Mouse (Mus musculus) thymus, adult 2 months (tissue): ENCODE data around the gene Polr2h. TPM values are rescaled to one million over a fixed set of nuclear protein-coding genes. Genes with fewer than 3 reads are reported as not detected.

Source experiments
- DNase-seq: peaks from one replicate; pipeline ENCODE4 v3.0.0; 2021
- H3K27ac ChIP-seq: fragments of 200-500 bp; 2 replicates; pipeline ENCODE4 v1.5.1; 2012; ENCODE audit warnings: low read length, control low read depth; ENCODE audit not compliant: control insufficient read depth, insufficient read depth
- H3K27me3 ChIP-seq: fragments of 200-500 bp; 2 replicates; pipeline ENCODE4 v1.6.1; 2012; ENCODE audit warnings: mild to moderate bottlenecking, low read length, moderate library complexity, mixed read lengths; ENCODE audit not compliant: control insufficient read depth, insufficient read depth
- H3K36me3 ChIP-seq: fragments of 200-500 bp; 2 replicates; pipeline ENCODE4 v1.6.1; 2012; ENCODE audit warnings: mild to moderate bottlenecking, low read length, moderate library complexity; ENCODE audit not compliant: control insufficient read depth, insufficient read depth
- H3K4me1 ChIP-seq: fragments of 200-500 bp; replicated peaks from 2 replicates; pipeline ENCODE4 v1.6.1; 2012; ENCODE audit warnings: low read length; ENCODE audit not compliant: control insufficient read depth, insufficient read depth
- H3K4me3 ChIP-seq: fragments of 200-500 bp; 2 replicates; pipeline ENCODE4 v1.5.1; 2012; ENCODE audit warnings: mild to moderate bottlenecking, low read length, control low read depth, moderate library complexity; ENCODE audit not compliant: control insufficient read depth, insufficient read depth
- CTCF ChIP-seq: fragments of 200-500 bp; IDR thresholded peaks from 2 replicates; pipeline ENCODE4 v1.5.1; 2012; ENCODE audit warnings: mild to moderate bottlenecking, control low read depth, low read length, moderate library complexity, borderline replicate concordance; ENCODE audit not compliant: control insufficient read depth, poor library complexity, insufficient read depth; ENCODE audit errors: extremely low read depth
- POLR2A ChIP-seq: fragments of 200-500 bp; IDR thresholded peaks from 2 replicates; pipeline ENCODE4 v1.6.1; 2012; ENCODE audit warnings: mild to moderate bottlenecking, low read length, control low read depth, moderate library complexity; ENCODE audit not compliant: control insufficient read depth, poor library complexity, insufficient read depth; ENCODE audit errors: extremely low read depth
- WGBS: fragments of 180-500 bp; shearing (Covaris S2); methylation state at CpG from one replicate; pipeline ENCODE4 v1.1.7; 2018; 5-methylcytosine and 5-hydroxymethylcytosine counted together
- polyA plus RNA-seq: library from polyadenylated mRNA; depleted of rRNA; stranded (reverse); fragments of >200 nt; gene quantifications from 2 replicates; pipeline ENCODE4 v1.2.3, GENCODE M21; 2012

Gene Polr2h
- polyA plus RNA-seq, 1 experiment = 32.9 TPM

GRCm38 (mm10) chr16:20716841-20717180 lies 654 bp upstream of the Polr2h start:
- Histone ChIP-seq H3K4me3 (peak overlapping the region; percentile 67), H3K4me1 (peaks cover 17% of the 10 kb centered on the region), H3K36me3 (no peaks in the 10 kb centered on the region; the same call in 1 of the 2 replicates), H3K27ac (peak overlapping the region; percentile 66), H3K27me3 (no peaks in the 10 kb centered on the region)
- no peak for DNase-seq
- TF ChIP-seq CTCF (no peak), POLR2A (no peak)
- 4% methylated on average over 8 of the region's 8 CpGs for WGBS

DNA sequence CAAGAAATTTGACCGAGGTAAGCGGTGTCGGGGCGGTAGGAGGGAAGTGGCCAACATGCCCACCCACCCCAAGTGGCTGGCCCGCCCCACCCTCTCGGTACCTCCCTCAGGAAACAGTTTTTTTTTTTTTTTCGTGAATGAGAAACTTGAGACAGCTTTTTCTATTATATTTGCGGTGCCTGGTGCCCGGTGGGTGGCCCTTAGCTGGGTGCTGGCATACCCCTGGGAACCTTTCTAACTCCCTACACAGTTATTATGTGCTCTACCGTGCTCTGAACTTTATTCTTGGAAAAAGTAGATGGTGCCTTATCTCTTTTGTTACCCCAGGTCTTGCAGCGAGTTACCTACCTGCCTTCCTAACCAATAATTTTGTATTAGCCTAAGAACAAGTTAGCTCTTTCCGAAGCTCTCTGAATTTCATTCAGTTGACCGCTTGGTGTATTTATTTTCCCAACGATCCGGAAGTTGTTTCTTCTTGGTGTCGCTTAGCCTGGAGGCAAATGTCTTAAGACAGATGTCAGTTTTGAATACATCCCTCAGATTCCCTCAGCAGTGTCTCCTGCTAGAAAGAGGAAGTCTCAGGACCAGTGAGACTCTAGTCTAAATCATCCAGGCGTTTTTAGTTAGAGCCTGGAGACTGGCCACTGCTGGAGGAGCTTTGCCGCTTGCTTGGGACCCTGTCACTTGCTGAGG lies 659 bp downstream of the Polr2h start:
- no peak for DNase-seq
- no peak for TF ChIP-seq CTCF
- no peak for TF ChIP-seq POLR2A
- Histone ChIP-seq H3K4me3 (peak overlapping the region; percentile 67), H3K27me3 (no peaks in the 10 kb centered on the region), H3K4me1 (peaks cover 17% of the 10 kb centered on the region), H3K27ac (peak overlapping the region; percentile 57; the same call in 1 of the 2 replicates), H3K36me3 (no peaks in the 10 kb centered on the region; the same call in 1 of the 2 replicates)
- WGBS = 2% methylated on average over 18 of the region's 18 CpGs

DNA sequence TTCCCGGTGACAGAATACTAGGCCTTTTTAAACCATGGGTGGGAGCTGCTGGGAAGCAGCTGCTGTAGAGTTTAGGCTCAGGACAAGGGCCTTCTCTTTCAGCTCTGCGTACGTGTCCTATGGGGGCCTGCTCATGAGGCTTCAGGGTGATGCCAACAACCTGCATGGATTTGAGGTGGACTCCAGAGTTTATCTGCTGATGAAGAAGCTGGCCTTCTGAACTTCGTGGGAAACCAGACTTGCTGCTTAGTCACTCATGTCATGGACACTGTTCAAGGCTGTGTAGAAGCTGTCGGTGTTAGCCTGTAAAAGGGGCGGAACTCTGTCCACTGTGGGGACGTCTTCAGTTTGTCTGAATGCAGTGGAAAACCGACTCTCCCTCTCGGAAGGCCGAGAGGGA lies 4.3 kb downstream of the Polr2h start:
- DNase-seq = no peak
- Histone ChIP-seq H3K27me3 (no peaks in the 10 kb centered on the region), H3K4me3 (no peak overlapping the region), H3K4me1 (peaks cover 8% of the 10 kb centered on the region), H3K36me3 (no peaks in the 10 kb centered on the region; the same call in 1 of the 2 replicates), H3K27ac (no peak overlapping the region)
- 95% methylated on average over 10 of the region's 10 CpGs for WGBS
- TF ChIP-seq CTCF = no peak
- TF ChIP-seq POLR2A = no peak

DNA sequence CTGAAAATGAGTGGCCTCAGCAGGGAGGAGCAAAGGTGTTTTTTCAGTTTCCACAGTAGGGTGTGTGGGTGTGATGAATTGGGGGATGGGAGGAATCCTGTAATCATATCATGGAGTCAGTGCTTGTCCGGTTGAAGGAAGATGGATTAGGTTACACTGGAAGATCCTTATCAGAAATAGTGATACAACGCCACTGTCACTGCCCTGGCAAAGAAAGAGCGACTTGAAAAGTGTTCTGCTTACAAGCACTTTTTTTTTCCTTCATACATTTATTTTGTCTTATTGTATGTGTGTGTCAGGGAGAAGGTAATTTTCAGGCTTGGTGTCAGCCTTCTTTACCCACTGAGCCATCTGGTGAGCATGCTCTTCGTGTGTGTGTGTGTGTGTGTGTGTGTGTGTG lies 5.3 kb downstream of the Polr2h start:
- no peaks in the 10 kb centered on the region for H3K27me3 ChIP-seq
- no peak for TF ChIP-seq CTCF
- H3K4me3 ChIP-seq = no peak overlapping the region
- 89% methylated on average over 4 of the region's 4 CpGs for WGBS
- peaks cover 3% of the 10 kb centered on the region for H3K4me1 ChIP-seq
- H3K36me3 ChIP-seq = no peaks in the 10 kb centered on the region; the same call in 1 of the 2 replicates
- no peak for DNase-seq
- H3K27ac ChIP-seq = no peak overlapping the region

DNA sequence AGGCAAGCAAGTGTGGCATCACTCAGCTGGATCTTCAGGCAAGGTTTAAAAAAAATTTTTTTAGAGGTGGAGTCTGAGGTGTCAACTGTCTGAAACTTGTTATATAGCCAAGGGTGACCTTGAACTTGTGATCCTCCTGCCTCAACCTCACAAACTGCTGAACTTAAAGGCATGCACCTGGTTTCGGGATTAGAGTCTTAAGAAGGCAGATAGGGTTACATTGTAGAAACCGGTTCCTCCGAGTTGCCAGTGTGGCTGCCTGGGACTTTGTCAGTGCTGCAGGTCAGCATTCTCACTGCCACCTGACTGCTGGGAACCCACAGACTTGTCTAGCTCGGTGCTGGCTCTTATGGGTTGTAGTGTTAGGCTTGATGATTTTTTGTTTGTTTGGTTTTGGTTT lies 5.8 kb downstream of the Polr2h start:
- TF ChIP-seq POLR2A (no peak), CTCF (no peak)
- peaks cover 3% of the 10 kb centered on the region for H3K4me1 ChIP-seq
- H3K36me3 ChIP-seq = no peaks in the 10 kb centered on the region; the same call in 1 of the 2 replicates
- H3K27ac ChIP-seq = no peak overlapping the region
- WGBS = 94% methylated on average over 4 of the region's 4 CpGs
- H3K4me3 ChIP-seq = no peak overlapping the region
- no peaks in the 10 kb centered on the region for H3K27me3 ChIP-seq
- DNase-seq = no peak

GRCm38 (mm10) chr16:20724338-20724748 lies 6.9 kb downstream of the Polr2h start:
- no peaks in the 10 kb centered on the region for H3K4me1 ChIP-seq
- DNase-seq = peak; percentile 35
- H3K36me3 ChIP-seq = no peaks in the 10 kb centered on the region; the same call in 1 of the 2 replicates
- no peak overlapping the region for H3K27ac ChIP-seq
- no peak overlapping the region for H3K4me3 ChIP-seq
- 37% methylated on average over 5 of the region's 5 CpGs for WGBS
- no peaks in the 10 kb centered on the region for H3K27me3 ChIP-seq
- peak; percentile 61; the same call in 1 of the 2 replicates for TF ChIP-seq CTCF
- no peak for TF ChIP-seq POLR2A

GRCm38 (mm10) chr16:20725321-20725720 lies 7.9 kb downstream of the Polr2h start:
- H3K4me3 ChIP-seq = no peak overlapping the region
- no peak for DNase-seq
- 96% methylated on average over 7 of the region's 7 CpGs for WGBS
- no peaks in the 10 kb centered on the region; the same call in 1 of the 2 replicates for H3K36me3 ChIP-seq
- no peak overlapping the region for H3K27ac ChIP-seq
- no peak for TF ChIP-seq CTCF
- TF ChIP-seq POLR2A = no peak
- H3K4me1 ChIP-seq = no peaks in the 10 kb centered on the region
- H3K27me3 ChIP-seq = no peaks in the 10 kb centered on the region
